Mouse (Mus musculus): ENCODE results near the gene Olfr1152.

The Olfr1152 gene

DNA sequence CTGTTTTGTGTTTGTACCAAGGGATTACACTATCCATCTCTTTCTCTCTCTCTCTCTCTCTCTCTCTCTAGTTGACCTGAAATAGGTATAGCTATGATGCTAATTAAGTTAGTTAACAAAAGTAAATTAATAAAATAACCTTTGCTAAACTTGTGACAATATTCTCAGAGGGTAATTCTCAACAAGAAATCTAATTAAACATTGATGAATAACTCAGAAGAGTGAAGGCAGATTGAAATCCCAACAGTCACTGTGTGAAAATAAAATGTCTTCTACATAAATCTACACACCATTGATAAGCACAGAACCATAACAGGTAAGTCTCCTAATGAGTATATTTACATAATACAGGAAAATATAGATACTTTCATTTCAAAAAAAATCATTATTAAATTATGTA is at the start of gene Olfr1152:
Olfr1152 (plus strand) TSS at position 301 of the 400 bp plus-strand sequence.
- DNase-seq (ENCODE audit: low read depth, low spot score): no peak

DNA sequence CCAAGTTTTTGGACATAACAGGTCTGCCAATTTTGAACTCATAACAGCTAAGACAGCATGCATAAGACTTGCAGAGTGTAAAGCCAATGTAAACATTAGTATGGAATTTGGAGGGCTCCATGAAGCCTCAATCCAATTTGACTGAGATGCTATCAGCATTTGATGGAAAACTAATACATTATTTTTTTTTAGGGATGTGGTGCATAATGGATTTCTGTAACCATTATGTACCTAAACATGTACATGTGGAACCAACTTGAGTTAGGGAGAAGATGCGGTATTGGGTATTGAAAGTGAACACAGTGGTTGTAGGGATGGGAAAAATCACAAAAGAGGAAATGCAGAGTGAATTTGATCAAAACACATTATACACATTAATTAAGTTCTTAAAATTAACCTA is 36.1 kb upstream of the Olfr1152 start, which contains the start of gene Olfr1148:
Olfr1148 (plus strand) TSS at position 301 of the 400 bp plus-strand sequence.
- no peak for DNase-seq (ENCODE audit: low read depth, low spot score)

DNA sequence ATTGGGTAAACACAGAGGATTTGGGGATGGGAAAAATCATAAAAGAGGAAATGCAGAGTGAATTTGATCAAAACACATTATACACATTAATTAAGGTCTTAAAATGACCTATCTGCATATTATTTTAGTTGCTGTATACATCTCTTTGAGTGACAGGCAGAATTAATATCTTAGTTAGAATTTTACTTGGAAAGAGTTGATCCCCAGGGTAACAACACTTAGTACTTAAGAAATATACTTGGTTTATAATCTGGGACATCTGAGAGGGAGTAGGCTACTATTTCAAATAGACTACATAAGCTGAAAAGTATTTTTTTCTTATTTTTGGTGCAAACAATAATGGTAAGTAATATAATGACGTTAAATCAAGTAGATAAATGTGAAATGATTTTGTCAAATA is 22.6 kb upstream of the Olfr1152 start, which contains the start of gene Olfr1150-ps1:
Olfr1150-ps1 (plus strand) TSS at position 301 of the 400 bp plus-strand sequence.
- DNase-seq (ENCODE audit: low read depth, low spot score): no peak

GRCm38 (mm10) chr2:87855562-87855961 is 10.7 kb upstream of the Olfr1152 start, which contains the start of gene Olfr1151:
Gene Olfr1151 (plus strand): TSS chr2:87855862.
- DNase-seq (ENCODE audit: low read depth, low spot score): no peak

GRCm38 (mm10) chr2:87894662-87895061 is 28.4 kb downstream of the Olfr1152 start, which contains the start of gene Olfr1153:
Gene Olfr1153 (plus strand): TSS chr2:87894962.
- DNase-seq (ENCODE audit: low read depth, low spot score): no peak

DNA sequence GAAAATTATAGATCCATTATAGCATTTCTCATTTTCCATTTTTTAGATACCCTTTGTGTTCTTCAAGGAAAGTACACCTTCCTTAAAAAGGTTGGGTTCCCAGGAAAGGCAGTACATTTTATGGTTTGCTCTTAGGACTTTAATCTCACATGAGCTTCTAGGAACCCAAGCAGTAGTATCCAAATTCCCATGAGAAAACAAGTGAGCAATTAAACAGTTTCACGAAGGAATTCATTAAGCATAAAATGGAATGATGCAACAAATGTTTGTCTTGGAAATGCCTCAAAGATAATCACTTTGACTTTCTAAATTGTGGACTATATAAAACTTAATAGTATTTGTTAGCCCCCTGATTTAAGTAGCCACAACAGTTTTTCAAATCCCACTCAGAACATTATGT is 38.8 kb downstream of the Olfr1152 start, which contains the start of gene Olfr1154:
Olfr1154 (minus strand) TSS at position 101 of the 400 bp plus-strand sequence.
- no peak for DNase-seq (ENCODE audit: low read depth, low spot score)

All from retina, postnatal 7 days (tissue).